Mouse (Mus musculus): ENCODE results near the gene Gbp7.
"Not testable (repeated sequence)": the region's sequence is repeated elsewhere in the genome, so short reads cannot be mapped to it uniquely, and the experiment has no call there.

Gbp7 gene

DNA sequence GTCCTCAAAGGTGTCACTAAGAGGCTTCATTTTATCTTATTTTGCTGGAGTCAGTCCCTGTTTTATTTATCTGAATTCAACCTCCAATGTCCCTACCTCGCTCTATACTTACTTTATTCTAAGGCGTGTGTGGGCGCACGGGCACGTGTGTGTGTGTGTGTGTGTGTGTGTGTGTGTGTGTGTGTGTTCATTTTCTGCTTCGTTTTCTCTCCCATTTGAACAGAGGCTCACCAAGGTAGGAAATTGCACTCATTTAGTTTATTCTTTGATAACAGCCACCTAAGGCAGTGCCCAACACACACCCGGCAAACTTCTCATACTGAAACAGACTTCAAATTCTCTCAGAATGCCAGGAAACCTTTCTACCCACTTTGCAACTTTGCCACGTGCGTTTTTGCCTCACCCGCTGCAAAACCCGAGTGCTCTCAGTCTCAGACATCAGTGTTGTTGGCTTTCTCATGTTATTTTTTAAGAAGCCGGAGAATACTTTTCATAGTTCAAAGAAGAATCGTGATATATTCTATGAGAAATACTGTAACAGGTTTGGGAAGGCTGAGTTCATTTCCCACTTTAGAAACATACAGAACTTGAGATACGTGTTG is 31.0 kb downstream of the Gbp7 start:
- no peak for DNase-seq (ENCODE audit: low spot score)

GRCm38 (mm10) chr3:142561666-142562065 is 31.5 kb downstream of the Gbp7 start:
- DNase-seq (ENCODE audit: low spot score): no peak

- not testable (repeated sequence) for DNase-seq (ENCODE audit: low spot score)
These were observed 37.3 kb downstream of the Gbp7 start for GRCm38 (mm10) chr3:142567490-142567889.

DNA sequence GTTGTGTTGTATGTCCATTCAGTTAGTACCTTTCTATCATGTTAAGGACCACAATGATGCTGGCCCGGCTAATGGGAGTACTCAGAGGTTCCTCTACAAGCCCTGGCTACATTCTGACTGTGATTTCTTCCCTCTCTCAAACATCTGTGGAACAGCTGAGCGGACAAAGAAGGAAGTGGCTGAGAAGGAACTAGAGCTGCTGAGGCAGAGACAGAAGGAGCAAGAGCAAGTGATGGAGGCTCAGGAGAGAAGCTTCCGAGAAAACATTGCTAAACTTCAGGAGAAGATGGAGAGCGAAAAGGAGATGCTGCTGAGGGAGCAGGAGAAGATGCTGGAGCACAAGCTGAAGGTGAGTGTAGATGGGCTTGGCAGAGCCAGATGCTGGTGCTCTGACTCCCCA is 40.6 kb downstream of the Gbp7 start:
- DNase-seq (ENCODE audit: low spot score): no peak

DNA sequence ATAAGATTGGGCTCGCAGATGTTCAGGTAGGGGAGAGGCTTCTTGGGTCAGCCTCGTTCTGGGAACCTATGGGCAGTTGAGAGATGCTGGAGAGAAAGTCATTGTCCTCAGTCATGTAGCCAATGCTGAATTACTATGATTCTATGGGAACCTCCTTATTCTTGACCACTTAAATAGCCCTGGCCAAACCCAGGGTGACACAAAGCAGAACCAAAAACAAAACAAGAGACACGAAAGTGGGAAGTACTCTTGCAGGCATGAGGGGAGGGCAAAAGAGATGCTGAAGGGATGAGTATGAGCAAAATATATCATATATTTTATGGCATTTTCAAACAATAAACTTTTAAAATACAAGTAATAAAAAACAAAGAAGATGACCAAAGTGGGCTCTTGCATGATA is 47.0 kb downstream of the Gbp7 start:
- DNase-seq (ENCODE audit: low spot score): no peak

GRCm38 (mm10) chr3:142578342-142578741 is 48.2 kb downstream of the Gbp7 start:
- no peak for DNase-seq (ENCODE audit: low spot score)

DNA sequence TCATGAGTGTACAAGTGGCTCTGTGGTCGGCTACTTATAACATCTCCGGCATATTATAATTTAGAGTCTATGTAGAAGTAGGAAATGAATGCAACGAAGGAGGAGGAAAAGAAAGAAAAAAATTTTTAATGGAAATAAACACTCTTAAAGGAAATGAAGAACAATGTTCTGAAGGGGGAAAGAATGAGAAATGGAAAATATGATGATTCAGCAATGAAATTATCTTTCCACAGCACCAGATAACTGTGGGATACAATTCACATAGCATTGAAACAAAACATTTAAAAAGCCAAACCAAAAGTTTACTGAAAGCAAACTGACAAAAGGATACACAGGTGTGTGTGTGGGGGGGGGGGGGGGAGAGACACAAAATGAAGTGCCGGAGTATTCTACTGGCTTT is 52.9 kb downstream of the Gbp7 start:
- DNase-seq (ENCODE audit: low spot score): no peak

DNA sequence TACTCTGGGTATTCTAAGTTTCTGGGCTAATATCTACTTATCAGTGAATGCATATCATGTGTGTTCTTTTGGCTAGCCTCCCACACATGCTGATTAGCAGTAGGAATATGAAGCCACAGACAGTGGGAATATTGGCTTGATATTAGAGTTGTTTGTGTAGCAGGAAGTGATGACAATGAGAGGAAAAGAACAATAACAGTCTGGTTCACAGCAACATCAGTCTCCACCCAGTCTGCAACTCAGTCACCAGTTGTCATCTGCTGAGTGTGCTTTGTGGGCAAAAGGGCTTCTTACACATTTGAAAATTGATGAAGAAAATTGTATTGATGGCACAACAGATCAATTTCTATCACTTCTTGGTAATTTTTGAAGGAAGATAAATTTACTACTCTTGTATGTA is 57.2 kb downstream of the Gbp7 start:
- no peak for DNase-seq (ENCODE audit: low spot score)

- no peak for DNase-seq (ENCODE audit: low spot score)
These were observed 58.7 kb downstream of the Gbp7 start for GRCm38 (mm10) chr3:142588888-142589287.

GRCm38 (mm10) chr3:142590431-142591067 is 60.4 kb downstream of the Gbp7 start:
- DNase-seq (ENCODE audit: low spot score): no peak

DNA sequence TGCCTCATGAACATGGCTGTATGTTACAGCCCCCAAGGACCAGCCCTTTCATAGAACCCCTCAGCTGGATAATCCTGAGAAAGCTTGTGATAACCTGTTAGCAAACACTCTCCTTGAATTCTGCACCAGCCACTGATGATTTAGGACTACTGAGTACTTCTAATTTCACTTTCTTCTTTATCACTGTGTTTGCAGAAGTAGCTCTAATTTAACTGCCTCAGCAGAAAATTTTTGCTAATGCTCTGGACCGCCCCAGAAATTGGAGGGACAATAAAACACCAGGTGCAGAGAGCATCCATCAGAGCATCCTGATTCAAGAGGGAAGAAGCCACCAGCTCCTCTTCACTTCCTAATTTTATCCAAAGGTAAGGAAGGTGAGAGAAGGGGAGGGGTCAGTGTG is 64.4 kb downstream of the Gbp7 start, which contains the start of gene Gbp2b:
TSS of gene Gbp2b (plus strand) at position 301 of the 400 bp plus-strand sequence.
- DNase-seq (ENCODE audit: low spot score): no peak

- no peak for DNase-seq (ENCODE audit: low spot score)
These were observed 67.8 kb downstream of the Gbp7 start for GRCm38 (mm10) chr3:142597923-142598322.
